Mouse (Mus musculus): ENCODE results near the gene Scamp5. TPM values are rescaled to one million over a fixed set of nuclear protein-coding genes. Genes with fewer than 3 reads are reported as not detected.

Gene Scamp5
- total RNA-seq (2017), result not detected in 2 replicates

GRCm38 (mm10) chr9:57467896-57468549, at the start of gene Scamp5:
Scamp5 (minus strand) TSS chr9:57468060.
- no peak for ATAC-seq (ENCODE audit: extremely low read depth, insufficient number of reproducible peaks, low FRiP score, poor library complexity, severe bottlenecking)

- peak; percentile 67; the same call in 1 of the 2 replicates for ATAC-seq (ENCODE audit: extremely low read depth, insufficient number of reproducible peaks, low FRiP score, poor library complexity, severe bottlenecking)
Measured at GRCm38 (mm10) chr9:57517113-57517512, 49.3 kb upstream of the Scamp5 start.

- ATAC-seq (ENCODE audit: extremely low read depth, insufficient number of reproducible peaks, low FRiP score, poor library complexity, severe bottlenecking), result no peak
Measured at GRCm38 (mm10) chr9:57510577-57510976, 42.7 kb upstream of the Scamp5 start.

- ATAC-seq (ENCODE audit: extremely low read depth, insufficient number of reproducible peaks, low FRiP score, poor library complexity, severe bottlenecking), result no peak
Measured at GRCm38 (mm10) chr9:57505700-57506099, 37.8 kb upstream of the Scamp5 start.

- ATAC-seq (ENCODE audit: extremely low read depth, insufficient number of reproducible peaks, low FRiP score, poor library complexity, severe bottlenecking), result no peak
Measured at GRCm38 (mm10) chr9:57504891-57505290, 37.0 kb upstream of the Scamp5 start.

- ATAC-seq (ENCODE audit: extremely low read depth, insufficient number of reproducible peaks, low FRiP score, poor library complexity, severe bottlenecking), result peak; percentile 30; the same call in 1 of the 2 replicates
Measured at GRCm38 (mm10) chr9:57504381-57504700, 36.5 kb upstream of the Scamp5 start.

GRCm38 (mm10) chr9:57503622-57504380, 35.9 kb upstream of the Scamp5 start, which contains the start of gene Rpp25:
Rpp25 (plus strand) TSS chr9:57504026.
- ATAC-seq (ENCODE audit: extremely low read depth, insufficient number of reproducible peaks, low FRiP score, poor library complexity, severe bottlenecking), result no peak

- no peak for ATAC-seq (ENCODE audit: extremely low read depth, insufficient number of reproducible peaks, low FRiP score, poor library complexity, severe bottlenecking)
Measured at GRCm38 (mm10) chr9:57502911-57503621, 35.2 kb upstream of the Scamp5 start.

- no peak for ATAC-seq (ENCODE audit: extremely low read depth, insufficient number of reproducible peaks, low FRiP score, poor library complexity, severe bottlenecking)
Measured at GRCm38 (mm10) chr9:57501861-57502260, 34.0 kb upstream of the Scamp5 start.

GRCm38 (mm10) chr9:57501452-57501851, 33.6 kb upstream of the Scamp5 start:
- ATAC-seq (ENCODE audit: extremely low read depth, insufficient number of reproducible peaks, low FRiP score, poor library complexity, severe bottlenecking), result no peak

- no peak for ATAC-seq (ENCODE audit: extremely low read depth, insufficient number of reproducible peaks, low FRiP score, poor library complexity, severe bottlenecking)
Measured at GRCm38 (mm10) chr9:57498536-57498935, 30.7 kb upstream of the Scamp5 start.

GRCm38 (mm10) chr9:57497236-57497635, 29.4 kb upstream of the Scamp5 start:
- ATAC-seq (ENCODE audit: extremely low read depth, insufficient number of reproducible peaks, low FRiP score, poor library complexity, severe bottlenecking), result no peak

GRCm38 (mm10) chr9:57494970-57495369, 27.1 kb upstream of the Scamp5 start:
- no peak for ATAC-seq (ENCODE audit: extremely low read depth, insufficient number of reproducible peaks, low FRiP score, poor library complexity, severe bottlenecking)

- ATAC-seq (ENCODE audit: extremely low read depth, insufficient number of reproducible peaks, low FRiP score, poor library complexity, severe bottlenecking), result no peak
Measured at GRCm38 (mm10) chr9:57493532-57493931, 25.7 kb upstream of the Scamp5 start.

GRCm38 (mm10) chr9:57487807-57488206, 19.9 kb upstream of the Scamp5 start:
- ATAC-seq (ENCODE audit: extremely low read depth, insufficient number of reproducible peaks, low FRiP score, poor library complexity, severe bottlenecking), result no peak

GRCm38 (mm10) chr9:57485774-57486173, 17.9 kb upstream of the Scamp5 start:
- peak; percentile 75 for ATAC-seq (ENCODE audit: extremely low read depth, insufficient number of reproducible peaks, low FRiP score, poor library complexity, severe bottlenecking)

- no peak for ATAC-seq (ENCODE audit: extremely low read depth, insufficient number of reproducible peaks, low FRiP score, poor library complexity, severe bottlenecking)
Measured at GRCm38 (mm10) chr9:57468914-57469313, 1.1 kb upstream of the Scamp5 start.

- no peak for ATAC-seq (ENCODE audit: extremely low read depth, insufficient number of reproducible peaks, low FRiP score, poor library complexity, severe bottlenecking)
Measured at GRCm38 (mm10) chr9:57467271-57467771, 539 bp downstream of the Scamp5 start.

- no peak for ATAC-seq (ENCODE audit: extremely low read depth, insufficient number of reproducible peaks, low FRiP score, poor library complexity, severe bottlenecking)
Measured at GRCm38 (mm10) chr9:57466101-57466500, 1.8 kb downstream of the Scamp5 start.

- no peak for ATAC-seq (ENCODE audit: extremely low read depth, insufficient number of reproducible peaks, low FRiP score, poor library complexity, severe bottlenecking)
Measured at GRCm38 (mm10) chr9:57462866-57463265, 5.0 kb downstream of the Scamp5 start.
